Mouse (Mus musculus) retina, postnatal 1 day (tissue): ENCODE results near the gene Ptpro.

ENCODE experiments used
- DNase-seq: peaks from one replicate; pipeline ENCODE4 v3.0.0-alpha.2; 2012

Ptpro gene

DNA sequence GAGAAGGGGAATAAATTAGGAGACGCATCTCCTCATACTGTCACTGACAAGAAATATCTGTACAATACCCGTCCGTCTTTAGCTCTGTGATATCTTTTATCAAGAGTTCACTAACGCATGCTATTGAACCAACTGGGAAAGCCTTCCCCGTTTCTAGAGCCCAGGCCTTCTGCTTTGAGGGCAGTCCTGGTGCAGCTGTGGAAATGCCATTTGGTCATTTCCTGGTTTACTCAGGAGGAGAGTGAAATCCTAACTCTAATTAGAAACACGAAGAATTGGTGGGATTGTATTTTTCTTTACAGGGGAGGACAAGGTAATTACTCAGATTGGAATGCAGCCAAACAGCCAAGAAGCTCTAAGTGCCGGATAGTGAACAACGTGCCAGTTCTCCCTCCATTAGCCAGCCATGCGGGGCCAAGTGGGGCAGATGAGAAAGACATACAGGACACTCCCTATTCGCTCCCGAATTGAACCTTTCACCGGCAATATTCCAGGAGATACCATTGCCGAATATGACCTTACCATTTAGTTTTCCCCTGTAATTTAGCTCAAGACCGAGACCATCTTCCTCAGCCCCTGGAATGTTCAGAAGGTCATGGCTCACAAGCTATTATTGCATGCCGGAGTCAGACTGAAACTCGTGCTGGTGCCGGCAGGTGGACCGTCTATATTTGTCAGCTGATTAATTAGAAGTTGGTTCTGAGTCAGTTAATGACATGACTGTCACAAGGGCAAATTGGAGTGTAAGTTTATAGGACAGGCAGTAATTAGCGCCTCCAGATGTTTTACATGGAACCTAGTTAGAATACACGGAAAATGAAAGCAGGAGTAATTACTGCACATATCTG is 43.1 kb downstream of the Ptpro start:
- peak; percentile 72 for DNase-seq

DNA sequence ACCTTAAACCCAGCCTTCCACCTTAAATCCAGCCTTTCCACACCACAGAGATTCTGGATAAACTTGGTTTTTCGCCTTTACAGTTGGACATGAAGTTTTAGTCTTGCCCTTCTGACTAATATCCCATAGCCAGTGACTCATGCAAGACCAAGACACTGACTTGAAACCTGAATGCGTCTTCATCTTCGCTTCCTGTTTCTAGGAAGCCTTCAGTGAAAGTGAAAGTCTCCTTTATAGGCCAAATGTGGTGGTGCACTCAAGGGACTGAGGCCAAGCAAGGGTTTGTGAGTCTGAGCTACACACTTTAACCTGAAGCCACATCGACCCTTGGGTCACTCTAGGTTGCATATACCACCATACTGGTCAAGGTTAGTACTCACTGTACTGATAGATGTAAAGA is 50.4 kb downstream of the Ptpro start:
- DNase-seq = no peak

DNA sequence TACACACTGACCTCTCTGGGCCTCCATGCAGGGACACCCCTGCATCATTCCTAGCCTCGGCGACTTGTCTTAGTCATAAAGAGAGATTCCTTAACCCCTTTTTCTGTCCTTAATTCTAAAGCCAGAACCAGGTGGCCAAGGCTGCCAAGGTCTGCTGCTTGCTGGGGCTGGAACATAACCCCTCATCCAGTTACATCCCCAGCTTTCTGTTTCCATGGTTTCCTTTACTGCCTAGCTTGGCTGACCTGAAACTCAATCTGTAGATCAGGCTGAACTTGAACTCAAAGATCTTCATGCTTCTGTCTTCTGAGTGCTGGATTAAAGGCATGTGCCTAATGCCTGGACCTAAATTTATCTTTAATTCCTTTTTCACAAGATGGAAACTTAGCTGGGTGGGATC is 51.7 kb downstream of the Ptpro start:
- no peak for DNase-seq

DNA sequence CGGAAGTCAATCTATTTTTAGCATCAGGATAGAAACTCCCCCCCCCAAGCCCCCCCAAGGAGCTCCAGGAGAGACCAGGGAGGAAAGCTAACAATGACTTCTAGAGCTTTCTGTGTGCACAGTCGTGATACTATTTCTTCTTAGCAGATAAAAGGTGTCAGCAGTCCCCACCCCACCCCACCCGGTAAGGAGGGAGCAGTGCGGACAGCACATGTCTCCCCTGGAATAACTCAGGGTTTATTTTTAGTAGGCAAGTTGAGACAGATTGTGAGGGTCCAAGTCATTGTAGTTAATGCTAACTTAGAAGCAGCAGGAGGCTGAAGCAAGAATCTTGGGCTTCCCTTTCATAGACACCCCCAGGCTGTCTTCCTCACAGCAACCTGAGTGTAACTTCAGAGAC is 63.1 kb downstream of the Ptpro start:
- no peak for DNase-seq

DNA sequence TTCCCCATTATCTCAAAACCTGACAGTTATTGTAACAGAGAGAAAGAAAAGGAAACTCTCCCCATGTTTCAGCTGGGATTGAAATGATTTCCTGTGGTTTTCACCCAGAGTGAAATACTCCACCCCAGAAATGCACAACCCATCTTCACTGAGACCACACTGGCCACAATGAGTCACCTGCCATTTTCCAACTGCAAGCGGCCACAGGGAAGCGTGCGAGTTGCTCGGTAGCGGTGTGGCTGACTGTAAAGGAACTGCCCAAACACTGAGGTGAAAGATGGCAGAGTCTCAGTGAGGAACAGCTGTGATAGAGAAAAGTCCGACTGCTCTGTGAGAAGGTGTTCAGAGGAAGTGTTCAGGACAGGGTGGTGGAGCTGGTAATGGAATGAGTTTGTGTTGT is 64.2 kb downstream of the Ptpro start:
- DNase-seq = no peak

DNA sequence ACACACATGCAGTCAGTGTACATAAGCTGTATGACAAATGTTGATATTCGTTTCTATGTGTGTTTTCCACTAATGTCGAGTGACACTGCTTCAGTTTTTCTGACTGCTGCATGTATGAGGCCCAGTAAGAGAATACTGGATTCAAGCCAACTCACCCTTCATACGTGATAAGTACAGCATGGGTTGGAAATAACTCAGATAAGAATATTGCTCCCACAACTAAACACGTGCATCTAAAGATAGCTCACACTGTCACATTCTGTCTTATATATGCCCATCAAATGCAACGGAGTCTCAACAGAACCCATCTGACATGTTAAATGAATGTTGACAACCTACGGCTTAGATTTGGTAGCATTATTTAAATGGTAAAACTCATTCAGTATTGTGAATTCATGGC is 65.4 kb downstream of the Ptpro start:
- peak; percentile 10 for DNase-seq

DNA sequence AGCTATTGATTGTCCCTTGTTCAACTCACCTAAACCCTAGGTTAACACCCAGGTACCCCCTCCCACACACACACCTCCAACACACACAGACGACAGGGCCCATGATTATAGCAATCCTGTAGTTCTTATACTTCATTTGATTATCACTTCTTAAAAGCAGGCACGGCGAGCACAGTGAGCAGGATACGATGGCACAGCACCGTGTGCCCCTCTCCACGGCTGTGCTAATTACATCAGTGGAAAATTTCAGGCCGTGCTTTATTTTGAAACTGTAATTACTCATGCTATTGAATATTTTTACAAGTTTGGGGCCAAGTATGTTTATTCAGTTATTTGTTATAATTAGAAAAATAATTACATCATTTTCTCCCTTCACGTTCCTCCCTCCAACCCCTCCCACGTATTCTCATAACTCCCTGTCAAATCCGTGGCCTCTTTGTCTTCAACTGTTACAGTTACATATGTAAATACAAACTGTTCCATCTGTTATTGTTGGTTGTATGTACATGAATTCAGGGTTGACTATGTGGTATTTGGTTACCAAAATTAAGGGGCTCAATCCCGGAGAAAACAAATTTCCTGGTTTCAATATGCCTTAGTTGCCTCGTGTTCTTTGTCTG is 66.2 kb downstream of the Ptpro start:
- no peak for DNase-seq

DNA sequence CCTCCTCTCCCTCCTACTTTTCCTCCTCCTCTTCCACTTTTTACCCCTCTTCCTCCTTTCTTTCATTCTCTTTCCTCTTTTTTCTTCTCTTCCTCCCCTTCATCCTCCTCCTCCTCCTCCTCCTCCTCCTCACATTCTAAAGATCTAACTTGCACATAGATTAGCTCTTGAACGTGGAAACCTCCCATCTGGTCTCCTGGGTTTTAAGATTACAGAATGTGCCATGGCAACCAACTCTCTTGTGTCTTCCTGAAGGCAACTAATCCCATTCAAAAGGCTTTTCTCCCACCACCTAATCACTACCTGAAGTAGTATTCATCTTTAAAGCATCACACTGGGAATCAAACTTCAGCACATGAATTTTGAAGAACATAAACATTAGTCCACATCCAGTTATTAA is 67.5 kb downstream of the Ptpro start:
- DNase-seq = peak; percentile 32

DNA sequence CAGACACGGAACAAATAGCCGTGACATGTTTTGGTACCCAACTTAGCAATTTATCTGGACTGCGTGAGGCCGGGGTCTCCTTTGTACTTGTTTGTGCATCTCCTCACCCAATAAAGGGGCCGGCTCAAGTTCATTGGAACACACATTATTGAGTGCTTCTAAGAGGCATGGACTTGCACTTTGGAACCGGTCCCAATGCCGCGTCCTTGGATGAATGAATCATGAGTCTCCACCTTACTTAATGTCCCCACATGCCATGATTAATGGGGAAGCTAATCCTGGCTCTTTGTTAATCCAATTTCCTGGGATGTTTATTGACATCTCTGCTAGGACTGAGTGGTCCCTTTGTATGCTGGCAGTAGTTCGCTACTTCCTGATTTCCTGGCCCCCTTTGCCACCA is 75.6 kb downstream of the Ptpro start:
- DNase-seq = peak; percentile 67

DNA sequence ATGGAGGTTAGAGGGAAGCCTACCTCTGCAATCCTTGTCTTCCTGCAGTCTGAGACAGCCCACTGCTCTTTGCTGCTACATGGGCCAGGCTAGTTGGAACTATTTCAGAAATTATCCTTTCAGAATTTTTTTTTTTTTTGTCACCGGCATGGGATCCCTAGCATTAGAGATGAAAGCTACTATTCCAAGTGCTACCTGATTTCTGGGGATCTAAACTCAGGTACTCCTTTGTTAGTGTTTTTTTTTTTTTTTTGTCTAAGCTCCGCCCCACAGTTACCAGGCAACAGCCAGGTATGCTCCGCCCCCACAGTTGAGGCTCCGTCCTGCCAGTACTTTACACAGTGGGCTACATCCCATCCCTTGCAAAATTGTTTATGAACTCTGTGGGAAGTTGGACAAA is 76.1 kb downstream of the Ptpro start:
- no peak for DNase-seq

DNA sequence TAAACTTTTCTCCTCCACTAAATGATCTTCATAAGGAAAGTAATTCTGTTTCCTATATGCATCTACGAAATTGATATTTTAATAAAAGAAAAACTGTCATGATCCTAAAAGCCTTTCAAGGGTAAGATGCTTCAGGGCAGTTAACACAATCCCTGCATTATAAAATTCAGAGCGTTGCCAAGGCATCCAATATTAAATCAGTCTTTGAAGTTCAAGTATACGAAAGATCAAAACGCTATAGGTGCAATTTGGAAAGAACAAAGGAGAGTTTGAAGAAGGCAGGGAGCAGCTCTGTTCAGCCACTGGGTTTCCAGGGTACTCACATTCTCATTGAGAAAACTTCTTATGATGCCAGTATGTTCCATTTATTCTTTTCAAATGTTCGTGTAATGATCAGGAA is 78.7 kb downstream of the Ptpro start:
- no peak for DNase-seq

DNA sequence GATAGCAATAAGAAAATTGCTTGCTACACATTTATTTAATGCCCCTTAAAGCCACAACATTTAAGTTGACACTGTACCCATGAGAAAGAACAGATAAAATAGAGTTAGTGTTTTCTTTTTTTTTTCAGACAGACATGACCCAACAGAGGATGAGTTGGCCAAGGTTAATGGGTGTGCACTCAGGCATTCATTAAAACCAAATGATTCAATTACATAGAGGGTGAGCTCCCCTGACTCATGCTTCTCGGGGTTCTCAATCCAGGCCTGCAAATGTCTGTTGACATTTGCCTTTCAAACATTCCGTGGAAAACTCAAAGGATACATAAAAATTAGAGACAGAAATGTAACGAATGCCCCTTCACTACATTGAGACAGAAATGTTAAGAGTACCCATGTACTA is 79.7 kb downstream of the Ptpro start:
- DNase-seq = no peak

DNA sequence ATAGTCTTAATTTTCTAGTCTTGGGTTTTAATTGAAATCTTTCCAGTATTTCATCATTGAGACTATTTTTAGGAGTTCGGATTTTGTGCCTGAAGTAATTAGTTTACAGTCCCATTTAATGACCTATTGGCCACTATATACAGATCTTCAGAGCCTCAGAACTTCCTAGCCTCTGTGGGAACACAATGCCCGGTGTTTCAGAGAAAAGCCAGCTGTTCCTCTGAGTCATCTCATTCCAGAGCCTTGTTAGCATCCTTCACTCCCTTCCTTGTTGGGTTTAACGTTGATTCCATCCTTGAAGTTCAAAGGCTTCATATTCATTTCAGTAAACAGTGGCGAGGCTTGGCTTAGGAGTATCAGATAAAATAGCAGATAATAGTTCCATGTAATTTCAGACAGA is 87.0 kb downstream of the Ptpro start:
- no peak for DNase-seq

DNA sequence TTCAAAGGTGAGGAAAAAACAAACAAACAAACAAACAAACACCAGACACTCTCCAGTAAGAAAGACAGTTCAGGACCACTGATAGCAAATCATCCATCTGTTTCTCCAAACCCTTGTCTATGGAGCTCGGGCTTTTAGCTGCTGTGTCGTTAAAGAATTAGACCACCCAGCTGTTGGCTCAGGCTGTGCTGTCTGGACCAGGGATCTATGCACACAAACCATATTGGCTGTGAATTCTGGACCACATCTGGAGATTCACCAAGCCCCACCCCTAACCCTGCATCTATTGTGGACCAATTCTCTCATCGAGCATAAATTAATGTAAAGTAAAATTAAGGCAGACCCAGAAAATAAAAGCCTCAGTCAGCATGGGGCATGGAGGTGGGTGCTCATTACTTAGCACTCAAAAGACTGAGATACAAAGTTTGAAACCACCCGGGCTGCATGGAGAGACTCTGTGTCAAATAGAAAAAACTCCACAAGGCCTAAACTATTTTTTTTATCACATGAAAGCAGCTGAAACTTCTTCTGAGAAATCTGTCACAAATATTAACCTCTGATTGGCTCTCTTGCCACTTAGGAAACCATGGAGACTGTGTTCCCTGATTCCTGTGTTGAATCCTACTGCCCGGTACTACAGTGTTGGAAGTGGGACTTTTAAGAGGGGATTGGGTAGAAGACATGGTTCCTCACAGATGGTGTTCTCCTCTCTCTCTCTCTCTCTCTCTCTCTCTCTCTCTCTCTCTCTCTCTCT is 91.7 kb downstream of the Ptpro start:
- no peak for DNase-seq

DNA sequence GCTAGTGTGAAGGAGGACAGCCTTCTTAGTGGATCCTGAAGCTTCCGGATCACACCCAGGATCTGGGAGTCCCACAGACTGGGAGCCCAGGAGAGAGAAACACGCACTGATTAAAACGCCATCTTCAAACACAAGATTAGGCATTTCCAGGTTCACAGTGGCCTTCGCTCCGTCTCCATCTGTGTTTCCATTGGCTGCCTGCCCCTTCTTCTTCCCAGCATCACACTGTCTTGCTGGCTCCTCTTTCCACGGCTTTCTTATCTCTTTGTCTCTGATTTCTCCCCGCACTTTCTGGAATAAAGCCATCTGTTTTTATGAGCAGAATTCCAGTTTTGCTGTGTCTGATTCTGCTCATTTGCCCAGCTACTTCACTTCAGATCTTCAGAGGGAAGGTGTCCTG is 108.0 kb downstream of the Ptpro start:
- DNase-seq = no peak

DNA sequence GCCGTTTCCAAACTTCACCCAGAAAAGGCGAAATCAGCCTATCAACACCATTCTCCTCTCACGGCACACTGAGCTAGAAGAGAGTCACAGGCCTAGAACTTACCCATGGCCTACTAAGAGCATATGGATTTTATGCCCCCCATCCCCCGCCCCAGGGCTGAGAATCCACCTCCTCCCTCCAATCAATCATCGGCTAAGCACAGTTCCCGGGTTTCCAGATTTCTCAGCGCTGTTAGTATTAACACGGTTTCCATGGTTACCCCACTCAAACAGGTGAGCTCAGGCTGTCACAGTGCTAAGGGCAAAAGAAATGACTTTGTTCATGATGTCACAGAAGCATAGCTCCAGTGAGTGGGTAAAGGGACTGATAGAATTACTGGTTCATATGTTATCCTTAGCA is 110.1 kb downstream of the Ptpro start:
- peak; percentile 38 for DNase-seq

DNA sequence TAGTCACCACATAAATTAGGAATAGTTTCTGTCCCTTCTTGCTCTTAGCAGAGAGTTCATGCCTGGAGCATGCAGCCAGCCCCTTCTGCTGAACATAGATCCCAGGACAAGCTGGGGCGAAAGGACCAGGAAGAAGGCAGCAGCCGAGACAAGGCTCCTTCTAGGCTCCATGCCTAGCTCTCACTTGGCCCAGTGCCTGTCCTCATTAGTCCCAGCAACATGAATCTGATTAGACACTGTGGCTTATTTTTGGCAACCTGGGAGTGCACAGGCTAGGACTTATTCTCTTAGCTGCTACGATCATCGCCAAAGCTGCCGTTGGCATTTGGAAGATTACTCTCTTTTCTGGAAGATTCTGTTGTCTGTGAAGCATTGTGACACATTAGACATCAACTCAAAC is 112.6 kb downstream of the Ptpro start:
- DNase-seq = peak; percentile 90

DNA sequence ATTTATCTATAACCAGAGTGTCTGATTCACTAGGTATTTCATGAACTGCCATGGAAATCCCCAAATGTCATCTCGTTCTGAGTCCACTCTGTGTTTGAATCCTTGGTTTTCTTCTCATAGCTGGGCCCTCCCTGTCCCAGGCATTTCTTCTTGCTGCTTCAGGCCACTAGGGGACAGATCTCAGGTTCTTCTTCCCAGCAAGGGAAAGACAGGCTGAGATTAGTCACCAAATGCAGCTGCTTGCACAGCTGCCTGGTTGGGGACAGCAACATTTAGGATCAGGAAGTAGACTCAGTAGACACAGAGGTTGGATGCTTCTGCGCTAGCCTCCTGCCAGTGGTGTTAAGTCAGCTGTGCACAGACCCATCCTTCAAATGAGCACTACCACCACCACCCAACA is 113.5 kb downstream of the Ptpro start:
- DNase-seq = no peak

DNA sequence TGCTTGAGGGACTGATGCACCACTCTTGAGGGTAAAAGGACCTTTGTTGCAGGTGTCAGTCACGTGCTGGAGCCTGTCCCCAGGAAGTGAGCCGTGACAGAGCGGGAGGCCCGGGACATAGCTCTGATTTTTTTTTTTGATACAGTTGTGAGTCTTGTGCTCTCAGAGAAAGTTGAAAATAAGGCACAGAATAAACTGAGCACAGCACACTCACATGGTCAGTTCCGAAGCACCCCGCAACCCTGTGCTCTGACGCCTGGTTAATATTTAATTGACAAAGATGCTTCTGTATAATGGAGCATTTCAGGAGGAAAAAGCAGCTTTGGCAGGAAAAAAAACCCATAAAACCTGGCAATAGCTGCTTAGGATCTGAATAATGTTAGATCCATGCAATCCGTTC is 118.6 kb downstream of the Ptpro start:
- DNase-seq = no peak

DNA sequence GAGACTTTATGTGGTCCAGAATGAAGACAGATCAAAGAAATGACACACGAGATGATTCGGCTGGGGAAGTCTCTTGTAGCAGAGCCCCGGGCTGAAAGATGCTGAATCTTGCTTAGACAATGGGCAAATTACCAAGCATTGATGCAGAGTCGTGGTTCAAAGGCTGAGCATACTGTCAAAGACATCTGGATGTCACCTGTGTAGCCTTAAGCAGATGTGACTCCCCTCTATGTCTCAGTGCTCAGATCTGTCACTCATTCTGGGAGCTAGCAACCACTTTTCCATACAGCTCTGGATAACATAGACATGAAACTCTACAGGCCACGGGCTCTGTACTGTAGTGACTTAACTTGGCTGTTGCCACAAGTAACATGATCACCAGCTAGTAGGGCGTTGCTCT is 119.3 kb downstream of the Ptpro start:
- peak; percentile 64 for DNase-seq

DNA sequence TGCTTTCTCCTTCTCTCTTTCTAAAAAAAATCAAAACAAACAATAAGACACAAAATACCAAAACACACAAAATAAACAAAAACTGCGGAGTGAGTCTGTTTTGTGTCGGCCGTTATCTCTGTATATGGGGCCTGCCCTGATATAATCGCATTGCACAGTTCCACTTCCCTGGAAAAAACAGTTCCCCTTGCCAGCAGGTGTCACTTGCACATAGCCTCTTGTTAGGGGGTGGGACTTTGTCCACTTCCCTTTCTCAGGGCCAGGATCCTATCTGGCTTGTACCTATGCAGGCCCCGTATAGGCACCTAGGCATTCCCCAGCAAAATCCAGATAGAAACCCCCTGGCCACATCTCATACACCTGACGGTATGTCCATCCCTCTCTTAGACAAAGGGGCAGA is 121.8 kb downstream of the Ptpro start:
- no peak for DNase-seq

DNA sequence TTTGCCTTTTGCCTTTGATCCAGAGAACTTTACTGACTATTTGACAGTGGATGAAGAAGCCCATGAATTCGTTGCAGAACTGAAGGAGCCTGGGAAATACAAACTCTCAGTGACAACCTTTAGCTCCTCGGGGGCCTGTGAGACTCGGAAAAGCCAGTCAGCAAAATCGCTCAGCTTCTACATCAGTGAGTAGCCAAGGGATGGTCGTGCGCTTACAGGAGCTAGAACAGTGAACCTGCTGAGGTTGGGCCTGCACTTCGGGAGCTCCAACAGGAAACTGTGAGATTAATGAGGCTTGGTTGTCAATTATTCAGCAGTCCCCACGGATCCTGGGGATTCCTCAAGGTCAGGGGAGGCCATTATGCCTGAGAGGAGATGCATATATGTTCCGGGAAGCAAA is 130.4 kb downstream of the Ptpro start:
- peak; percentile 46 for DNase-seq

DNA sequence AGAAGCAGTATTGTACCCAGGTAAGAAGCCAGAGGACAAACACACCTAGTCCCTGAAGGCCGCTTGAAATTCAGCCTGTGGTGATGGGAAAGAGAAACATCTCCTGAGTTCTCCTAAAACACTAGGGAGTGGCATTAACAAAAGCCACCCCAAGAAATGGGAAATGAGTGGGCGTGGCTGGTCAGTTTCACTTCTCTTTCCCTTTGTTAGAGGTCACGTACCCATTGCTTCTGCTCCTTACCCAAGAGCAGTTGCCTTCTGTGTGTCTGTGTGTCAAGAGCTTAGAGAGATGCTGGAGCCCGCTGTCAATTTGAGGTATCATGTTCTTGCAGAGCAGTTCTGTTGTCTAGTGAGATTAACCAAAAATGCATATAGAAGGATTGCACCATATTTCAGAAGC is 134.2 kb downstream of the Ptpro start:
- DNase-seq = no peak

DNA sequence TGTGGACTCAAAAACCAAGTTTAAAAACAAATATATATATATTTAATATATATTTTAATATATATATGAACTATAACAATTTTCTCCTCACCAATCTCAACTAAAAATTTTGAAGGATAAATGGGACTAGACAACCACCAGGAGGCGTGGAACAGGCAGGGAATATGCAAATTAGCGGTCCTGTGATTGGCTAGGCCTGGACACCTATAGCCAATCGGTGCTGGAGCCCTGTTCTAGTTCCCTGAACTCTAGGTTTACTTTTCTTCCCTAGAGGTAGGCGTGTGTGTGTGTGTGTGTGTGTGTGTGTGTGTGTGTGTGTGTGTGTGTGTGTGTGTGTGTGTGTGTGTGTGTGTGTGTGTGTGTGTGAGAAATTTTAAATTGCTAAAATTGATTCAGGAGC is 134.8 kb downstream of the Ptpro start:
- DNase-seq = peak; percentile 39
